Mouse (Mus musculus) cortical plate, adult 2 months (tissue): ENCODE data around the gene Wwtr1. TPM values are rescaled to one million over a fixed set of nuclear protein-coding genes. Genes with fewer than 3 reads are reported as not detected.
A peak's percentile ranks its signal among the peaks of the same experiment; 100 is the strongest.

Source experiments
- H3K27ac ChIP-seq: fragments of 200-500 bp; 2 replicates; pipeline ENCODE4 v1.5.1; 2012; ENCODE audit warnings: low read length, control low read depth, inconsistent platforms; ENCODE audit not compliant: insufficient read depth
- H3K4me1 ChIP-seq: fragments of 200-500 bp; 2 replicates; pipeline ENCODE4 v1.6.1; 2011; ENCODE audit warnings: low read length; ENCODE audit not compliant: control insufficient read depth, insufficient read depth
- H3K4me3 ChIP-seq: fragments of 200-500 bp; 2 replicates; pipeline ENCODE4 v1.5.1; 2011; ENCODE audit warnings: mild to moderate bottlenecking, low read length, control low read depth; ENCODE audit not compliant: insufficient read depth
- CTCF ChIP-seq: fragments of 200-500 bp; IDR thresholded peaks from 2 replicates; pipeline ENCODE4 v1.5.1; 2011; ENCODE audit warnings: mild to moderate bottlenecking, control low read depth, low read length; ENCODE audit not compliant: insufficient read depth; ENCODE audit errors: extremely low read depth
- POLR2A ChIP-seq: fragments of 200-500 bp; IDR thresholded peaks from 2 replicates; pipeline ENCODE4 v1.6.1; 2011; ENCODE audit warnings: mild to moderate bottlenecking, low read length, control low read depth; ENCODE audit not compliant: insufficient read depth; ENCODE audit errors: extremely low read depth
- polyA plus RNA-seq: library from polyadenylated mRNA; depleted of rRNA; stranded (reverse); fragments of >200 nt; gene quantifications from 2 replicates; pipeline ENCODE4 v1.2.3, GENCODE M21; 2012

Gene Wwtr1
- polyA plus RNA-seq, 1 experiment = 11.6 TPM

GRCm38 (mm10) chr3:57504756-57505155 is 71.0 kb downstream of the Wwtr1 start:
- Histone ChIP-seq H3K4me1 (peaks cover 2% of the 10 kb centered on the region), H3K4me3 (no peak overlapping the region), H3K27ac (no peak overlapping the region)
- no peak for TF ChIP-seq CTCF
- TF ChIP-seq POLR2A = no peak

DNA sequence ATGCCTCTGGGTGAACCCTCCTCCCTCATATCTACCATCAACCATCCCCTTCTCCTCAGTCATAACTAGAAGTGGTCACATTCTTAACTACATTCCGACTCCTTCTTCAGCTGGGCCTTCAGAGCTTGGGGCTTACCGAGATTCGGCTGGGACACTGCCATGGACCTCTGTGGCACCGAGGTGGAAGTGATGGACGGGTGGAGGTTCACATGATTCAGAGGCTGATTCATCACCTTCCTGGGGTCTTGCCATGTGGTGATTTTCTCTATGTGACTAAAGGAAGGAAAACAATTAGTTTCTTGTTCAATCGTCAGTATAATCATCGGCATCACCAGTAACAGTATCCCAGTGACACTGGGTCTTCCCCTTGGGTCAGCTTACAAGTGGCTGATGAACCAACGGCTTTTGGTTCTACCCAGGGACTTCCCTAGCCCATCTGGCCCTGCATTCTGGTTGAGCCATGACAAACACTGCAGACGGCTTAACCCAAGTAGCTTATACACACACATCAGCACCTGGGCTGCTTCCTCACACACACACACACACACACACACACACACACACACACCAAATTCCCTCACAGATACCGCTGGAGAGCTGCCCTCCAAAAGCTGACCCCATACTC is 74.0 kb downstream of the Wwtr1 start:
- Histone ChIP-seq H3K27ac (no peak overlapping the region), H3K4me3 (no peak overlapping the region), H3K4me1 (peaks cover 2% of the 10 kb centered on the region)
- no peak for TF ChIP-seq CTCF
- TF ChIP-seq POLR2A = no peak

DNA sequence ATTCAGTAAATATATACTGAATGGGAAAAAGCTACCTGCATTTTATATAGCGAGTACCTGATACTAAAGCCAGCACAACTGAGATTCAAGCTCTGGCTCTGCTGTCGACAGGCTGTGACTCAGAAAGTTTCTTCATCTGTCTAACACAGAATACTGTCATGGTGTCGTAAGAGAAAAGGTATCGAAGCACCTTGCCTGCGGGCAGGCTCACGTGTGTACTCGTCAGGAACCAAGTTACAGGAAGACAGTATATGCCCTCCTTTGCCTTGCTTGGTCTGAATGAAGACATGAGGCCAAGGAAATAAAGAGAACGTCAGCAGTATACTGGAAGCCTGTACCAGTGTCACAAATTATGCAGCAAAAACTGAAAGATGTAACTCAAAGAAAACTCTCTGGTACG is 74.9 kb downstream of the Wwtr1 start:
- Histone ChIP-seq H3K27ac (no peak overlapping the region), H3K4me1 (peaks cover 2% of the 10 kb centered on the region), H3K4me3 (no peak overlapping the region)
- TF ChIP-seq POLR2A (no peak), CTCF (no peak)

DNA sequence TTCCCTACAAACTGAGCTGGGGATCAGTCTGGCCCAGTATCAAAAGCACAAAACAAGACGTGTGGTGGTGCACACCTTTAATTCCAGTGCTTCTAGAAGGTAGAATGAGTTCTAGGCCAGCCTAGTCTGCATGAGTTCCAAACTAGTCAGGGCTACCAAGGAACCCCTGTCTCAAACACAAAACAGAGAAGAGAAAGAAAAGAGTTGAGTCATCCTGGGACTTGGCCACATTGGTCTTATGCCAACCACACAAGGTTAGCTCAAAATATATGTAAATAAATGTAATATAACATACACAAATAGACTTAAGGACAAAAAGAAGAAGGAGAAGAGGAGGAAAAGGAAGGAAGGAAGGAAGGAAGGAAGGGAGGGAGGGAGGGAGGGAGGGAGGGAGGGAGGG is 77.9 kb downstream of the Wwtr1 start:
- H3K27ac ChIP-seq = no peak overlapping the region
- TF ChIP-seq CTCF (no peak), POLR2A (no peak)
- no peaks in the 10 kb centered on the region for H3K4me1 ChIP-seq
- no peak overlapping the region for H3K4me3 ChIP-seq

- H3K4me1 ChIP-seq = no peaks in the 10 kb centered on the region
- H3K4me3 ChIP-seq = no peak overlapping the region
- H3K27ac ChIP-seq = no peak overlapping the region
- TF ChIP-seq CTCF (no peak), POLR2A (no peak)
Measured at GRCm38 (mm10) chr3:57496428-57496827, 79.3 kb downstream of the Wwtr1 start.

DNA sequence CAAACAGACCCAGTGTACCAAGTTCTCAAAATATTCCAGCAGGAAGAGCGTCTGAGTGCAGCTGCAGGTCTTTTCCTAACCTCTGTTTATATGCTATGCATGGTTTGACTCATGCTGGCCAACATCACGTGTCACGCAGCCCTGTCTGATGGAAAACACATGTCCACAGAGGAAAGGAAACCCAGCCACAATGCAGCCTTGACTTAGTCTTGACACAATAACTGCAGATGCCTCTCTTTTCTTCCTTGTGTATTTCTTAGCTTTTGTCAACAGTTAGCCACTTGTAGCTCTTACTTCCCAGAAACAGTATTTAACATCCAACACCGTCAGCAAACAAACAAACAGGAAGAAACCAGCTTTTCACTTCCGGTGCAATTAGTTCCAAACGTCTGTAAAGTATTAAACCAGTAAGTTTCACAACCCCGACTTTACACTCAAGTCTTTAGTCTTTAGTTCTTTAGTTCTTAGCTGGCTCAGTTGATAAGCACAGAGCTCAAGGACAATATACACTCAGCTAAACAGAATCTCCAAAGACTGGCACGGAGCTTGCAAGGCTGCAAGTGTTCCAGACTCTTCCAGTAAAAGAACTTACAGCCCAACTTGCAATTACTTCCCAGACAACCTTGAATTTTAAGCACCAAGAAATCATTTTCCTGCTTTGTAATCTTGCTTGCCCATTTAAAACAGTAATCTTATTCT is 88.1 kb downstream of the Wwtr1 start:
- H3K4me1 ChIP-seq = no peaks in the 10 kb centered on the region
- no peak for TF ChIP-seq CTCF
- TF ChIP-seq POLR2A = no peak
- no peak overlapping the region for H3K27ac ChIP-seq
- no peak overlapping the region for H3K4me3 ChIP-seq

GRCm38 (mm10) chr3:57486068-57486467 is 89.6 kb downstream of the Wwtr1 start:
- peaks cover 1% of the 10 kb centered on the region; the same call in 1 of the 2 replicates for H3K4me1 ChIP-seq
- no peak for TF ChIP-seq CTCF
- TF ChIP-seq POLR2A = no peak
- no peak overlapping the region for H3K4me3 ChIP-seq
- H3K27ac ChIP-seq = no peak overlapping the region

GRCm38 (mm10) chr3:57481981-57482380 is 93.7 kb downstream of the Wwtr1 start:
- no peak for TF ChIP-seq POLR2A
- no peak for TF ChIP-seq CTCF
- Histone ChIP-seq H3K27ac (peak overlapping the region; percentile 29; the same call in 1 of the 2 replicates), H3K4me3 (no peak overlapping the region), H3K4me1 (peaks cover 1% of the 10 kb centered on the region; the same call in 1 of the 2 replicates)

DNA sequence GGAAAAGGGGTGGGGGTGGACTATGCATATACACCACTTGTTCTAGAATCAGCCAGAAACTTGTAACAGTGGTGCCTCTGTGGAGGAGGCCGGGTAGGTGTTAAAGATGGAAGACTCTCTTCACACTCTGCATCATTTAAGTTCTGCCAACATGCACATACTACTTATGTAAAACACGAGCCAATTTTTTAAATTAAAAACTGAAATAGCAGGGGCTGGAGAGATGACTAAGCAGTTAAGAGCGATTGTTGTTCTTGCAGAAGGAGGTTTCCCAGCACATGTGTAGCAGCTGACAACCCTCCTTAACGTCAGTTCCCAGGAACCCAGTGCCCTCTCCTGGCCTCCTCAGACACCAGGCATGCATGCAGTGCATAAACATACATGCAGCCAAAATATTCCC is 95.1 kb downstream of the Wwtr1 start:
- TF ChIP-seq CTCF (no peak), POLR2A (no peak)
- H3K27ac ChIP-seq = no peak overlapping the region
- H3K4me3 ChIP-seq = no peak overlapping the region
- peaks cover 1% of the 10 kb centered on the region; the same call in 1 of the 2 replicates for H3K4me1 ChIP-seq

GRCm38 (mm10) chr3:57474421-57474820 is 101.3 kb downstream of the Wwtr1 start:
- H3K4me1 ChIP-seq = no peaks in the 10 kb centered on the region
- no peak overlapping the region for H3K4me3 ChIP-seq
- H3K27ac ChIP-seq = no peak overlapping the region
- no peak for TF ChIP-seq CTCF
- TF ChIP-seq POLR2A = no peak
